Mouse (Mus musculus) testis, adult 2 months (tissue): ENCODE measurements around the gene Srsf9.
A peak's percentile ranks its signal among the peaks of the same experiment; 100 is the strongest.

Source experiments
- CTCF ChIP-seq: fragments of 200-500 bp; IDR thresholded peaks from 2 replicates; pipeline ENCODE4 v1.5.1; 2012; ENCODE audit warnings: low read depth, mild to moderate bottlenecking, inconsistent platforms, low read length, moderate library complexity; ENCODE audit not compliant: control insufficient read depth, insufficient read depth, insufficient replicate concordance
- POLR2A ChIP-seq: fragments of 200-500 bp; IDR thresholded peaks from 2 replicates; pipeline ENCODE4 v1.6.1; 2012; ENCODE audit warnings: low read depth, mild to moderate bottlenecking, inconsistent platforms, low read length, moderate library complexity; ENCODE audit not compliant: control insufficient read depth

DNA sequence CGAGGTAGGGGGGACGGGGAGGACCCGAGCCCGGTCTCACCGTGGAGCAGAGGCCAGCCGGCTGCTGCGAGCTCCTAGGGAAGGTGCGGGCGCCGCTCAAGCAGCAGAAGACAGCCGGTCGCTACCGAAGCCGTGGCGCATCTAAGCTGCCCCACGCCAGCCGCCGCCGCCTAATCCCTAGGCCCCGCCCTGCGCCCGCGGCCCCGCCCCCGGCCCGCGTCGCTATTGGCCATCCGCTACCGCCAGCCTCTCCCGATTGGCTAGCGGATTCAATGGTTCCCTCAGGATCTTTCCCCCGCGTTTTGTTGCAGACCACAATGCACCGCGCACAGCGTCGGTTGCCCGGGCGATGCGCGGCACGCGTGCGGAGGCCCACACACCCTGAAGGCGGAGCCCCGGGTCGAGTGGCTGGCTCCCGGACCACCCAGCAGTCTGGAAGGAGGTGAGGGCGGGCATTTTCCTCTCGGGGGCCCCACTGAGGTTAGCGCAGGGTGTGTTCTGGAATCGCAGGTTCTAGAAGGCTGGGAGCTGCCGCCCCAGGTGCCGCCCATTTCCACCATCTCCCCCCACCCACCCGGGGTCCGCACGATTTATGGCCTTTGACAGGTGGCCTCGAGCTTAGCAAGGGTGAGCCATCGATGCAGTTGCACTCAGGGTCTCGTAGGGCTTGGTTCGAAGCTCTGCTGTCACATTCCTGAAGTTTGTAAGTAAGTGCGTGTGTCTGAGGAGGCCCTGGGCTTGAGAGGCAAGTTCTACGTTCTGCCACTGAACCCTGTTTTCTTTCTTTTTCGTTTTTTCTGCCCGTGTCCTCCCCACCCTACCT lies 26.0 kb upstream of the Srsf9 start, which contains the start of gene Dynll1:
- TF ChIP-seq CTCF: peak; percentile 28; the same call in 1 of the 2 replicates
- TF ChIP-seq POLR2A: peak; percentile 84
